Mouse (Mus musculus): ENCODE results near the gene Tbcel.

- TF ChIP-seq GATA1 (IDR thresholded peaks at IDR 0.05; ENCODE audit: borderline replicate concordance, low read length): no peak
- no peak for TF ChIP-seq FLI1 (IDR thresholded peaks at IDR 0.05; ENCODE audit: low read length)
Measured at GRCm38 (mm10) chr9:42518163-42518562, 10.6 kb upstream of the Tbcel start.

Measured in megakaryocyte, embryonic 14.5 days (primary cell).